Mouse (Mus musculus): ENCODE results near the gene Fgfr2. TPM values are rescaled to one million over a fixed set of nuclear protein-coding genes. Genes with fewer than 3 reads are reported as not detected.

The Fgfr2 gene
- polyA plus RNA-seq, 1 experiment, result 0.17 TPM

- no peaks in the 10 kb centered on the region for H3K36me3 ChIP-seq (ENCODE audit: control insufficient read depth, insufficient read depth)
- no peak overlapping the region for H3ac ChIP-seq (ENCODE audit: control insufficient read depth, insufficient read length)
- TF ChIP-seq TCF12 (IDR thresholded peaks at IDR 0.05; ENCODE audit: insufficient read depth, poor library complexity, severe bottlenecking), result no peak
- no peak for TF ChIP-seq POLR2AphosphoS2 (IDR thresholded peaks at IDR 0.05; ENCODE audit: insufficient read length, low read depth)
- TF ChIP-seq MAX (IDR thresholded peaks at IDR 0.05; ENCODE audit: low read depth), result no peak
- no peak for TF ChIP-seq TCF3 (IDR thresholded peaks at IDR 0.05; ENCODE audit: insufficient read length, low read depth)
- TF ChIP-seq USF1 (IDR thresholded peaks at IDR 0.05; ENCODE audit: low read depth), result no peak
- no peak for TF ChIP-seq MYOD1 (IDR thresholded peaks at IDR 0.05; ENCODE audit: control insufficient read depth in 1 of 3, insufficient read length in 2 of 3, low read depth in 2 of 3)
- TF ChIP-seq REST (IDR thresholded peaks at IDR 0.05; ENCODE audit: insufficient read depth, insufficient read length), result no peak
- no peak for TF ChIP-seq SRF (IDR thresholded peaks at IDR 0.05; ENCODE audit: control insufficient read depth, insufficient read length, low read depth)
- no peak for TF ChIP-seq MYOG (IDR thresholded peaks at IDR 0.05; ENCODE audit: control insufficient read depth in 1 of 3, insufficient read depth in 1 of 3, insufficient read length in 2 of 3, low read depth in 2 of 3)
- TF ChIP-seq CEBPB (IDR thresholded peaks at IDR 0.05; ENCODE audit: insufficient read depth, poor library complexity, severe bottlenecking), result no peak
- no peak for TF ChIP-seq POLR2A (IDR thresholded peaks at IDR 0.05; ENCODE audit: insufficient read length, low read depth)
- TF ChIP-seq E2F4 (IDR thresholded peaks at IDR 0.05; ENCODE audit: insufficient read depth), result no peak
- no peaks in the 10 kb centered on the region for H3K27me3 ChIP-seq (ENCODE audit: control insufficient read depth, insufficient read depth, insufficient read length)
- H3K79me2 ChIP-seq (ENCODE audit: control insufficient read depth, insufficient read depth), result no peaks in the 10 kb centered on the region
- no peak overlapping the region for H3K4me3 ChIP-seq
- H3K4me2 ChIP-seq (ENCODE audit: low read depth), result no peak overlapping the region
Measured at GRCm38 (mm10) chr7:130789456-130789855, 2333.7 kb downstream of the Fgfr2 start.

GRCm38 (mm10) chr7:130788950-130789349, 2334.2 kb downstream of the Fgfr2 start:
- no peak overlapping the region for H3K4me2 ChIP-seq (ENCODE audit: low read depth)
- TF ChIP-seq SRF (IDR thresholded peaks at IDR 0.05; ENCODE audit: control insufficient read depth, insufficient read length, low read depth) (no peak), CEBPB (IDR thresholded peaks at IDR 0.05; ENCODE audit: insufficient read depth, poor library complexity, severe bottlenecking) (no peak), MYOG (IDR thresholded peaks at IDR 0.05; ENCODE audit: control insufficient read depth in 1 of 3, insufficient read depth in 1 of 3, insufficient read length in 2 of 3, low read depth in 2 of 3) (no peak), MYOD1 (IDR thresholded peaks at IDR 0.05; ENCODE audit: control insufficient read depth in 1 of 3, insufficient read length in 2 of 3, low read depth in 2 of 3) (no peak), USF1 (IDR thresholded peaks at IDR 0.05; ENCODE audit: low read depth) (no peak), E2F4 (IDR thresholded peaks at IDR 0.05; ENCODE audit: insufficient read depth) (no peak), POLR2AphosphoS2 (IDR thresholded peaks at IDR 0.05; ENCODE audit: insufficient read length, low read depth) (no peak), POLR2A (IDR thresholded peaks at IDR 0.05; ENCODE audit: insufficient read length, low read depth) (no peak), TCF3 (IDR thresholded peaks at IDR 0.05; ENCODE audit: insufficient read length, low read depth) (no peak), REST (IDR thresholded peaks at IDR 0.05; ENCODE audit: insufficient read depth, insufficient read length) (no peak), MAX (IDR thresholded peaks at IDR 0.05; ENCODE audit: low read depth) (no peak), TCF12 (IDR thresholded peaks at IDR 0.05; ENCODE audit: insufficient read depth, poor library complexity, severe bottlenecking) (no peak)
- H3K36me3 ChIP-seq (ENCODE audit: control insufficient read depth, insufficient read depth), result no peaks in the 10 kb centered on the region
- H3K79me2 ChIP-seq (ENCODE audit: control insufficient read depth, insufficient read depth), result no peaks in the 10 kb centered on the region
- H3K4me3 ChIP-seq, result no peak overlapping the region
- no peaks in the 10 kb centered on the region for H3K27me3 ChIP-seq (ENCODE audit: control insufficient read depth, insufficient read depth, insufficient read length)
- no peak overlapping the region for H3ac ChIP-seq (ENCODE audit: control insufficient read depth, insufficient read length)

GRCm38 (mm10) chr7:130787537-130787936, 2335.6 kb downstream of the Fgfr2 start:
- Histone ChIP-seq H3K4me3 (no peak overlapping the region), H3ac (ENCODE audit: control insufficient read depth, insufficient read length) (no peak overlapping the region), H3K79me2 (ENCODE audit: control insufficient read depth, insufficient read depth) (no peaks in the 10 kb centered on the region), H3K36me3 (ENCODE audit: control insufficient read depth, insufficient read depth) (no peaks in the 10 kb centered on the region), H3K27me3 (ENCODE audit: control insufficient read depth, insufficient read depth, insufficient read length) (no peaks in the 10 kb centered on the region), H3K4me2 (ENCODE audit: low read depth) (no peak overlapping the region)
- no peak for TF ChIP-seq POLR2A (IDR thresholded peaks at IDR 0.05; ENCODE audit: insufficient read length, low read depth)
- no peak for TF ChIP-seq POLR2AphosphoS2 (IDR thresholded peaks at IDR 0.05; ENCODE audit: insufficient read length, low read depth)
- TF ChIP-seq REST (IDR thresholded peaks at IDR 0.05; ENCODE audit: insufficient read depth, insufficient read length), result no peak
- no peak for TF ChIP-seq SRF (IDR thresholded peaks at IDR 0.05; ENCODE audit: control insufficient read depth, insufficient read length, low read depth)
- no peak for TF ChIP-seq E2F4 (IDR thresholded peaks at IDR 0.05; ENCODE audit: insufficient read depth)
- no peak for TF ChIP-seq TCF3 (IDR thresholded peaks at IDR 0.05; ENCODE audit: insufficient read length, low read depth)

GRCm38 (mm10) chr7:130786708-130787107, 2336.4 kb downstream of the Fgfr2 start:
- Histone ChIP-seq H3K4me3 (no peak overlapping the region), H3K36me3 (ENCODE audit: control insufficient read depth, insufficient read depth) (no peaks in the 10 kb centered on the region), H3K79me2 (ENCODE audit: control insufficient read depth, insufficient read depth) (no peaks in the 10 kb centered on the region), H3ac (ENCODE audit: control insufficient read depth, insufficient read length) (no peak overlapping the region), H3K27me3 (ENCODE audit: control insufficient read depth, insufficient read depth, insufficient read length) (no peaks in the 10 kb centered on the region), H3K4me2 (ENCODE audit: low read depth) (no peak overlapping the region)
- TF ChIP-seq MYOD1 (IDR thresholded peaks at IDR 0.05; ENCODE audit: control insufficient read depth in 1 of 3, insufficient read length in 2 of 3, low read depth in 2 of 3), result no peak
- TF ChIP-seq TCF12 (IDR thresholded peaks at IDR 0.05; ENCODE audit: insufficient read depth, poor library complexity, severe bottlenecking), result no peak

GRCm38 (mm10) chr7:130785923-130786575, 2337.1 kb downstream of the Fgfr2 start:
- no peaks in the 10 kb centered on the region for H3K36me3 ChIP-seq (ENCODE audit: control insufficient read depth, insufficient read depth)
- no peaks in the 10 kb centered on the region for H3K79me2 ChIP-seq (ENCODE audit: control insufficient read depth, insufficient read depth)
- TF ChIP-seq TCF3 (IDR thresholded peaks at IDR 0.05; ENCODE audit: insufficient read length, low read depth) (no peak), POLR2A (IDR thresholded peaks at IDR 0.05; ENCODE audit: insufficient read length, low read depth) (no peak), MYOD1 (IDR thresholded peaks at IDR 0.05; ENCODE audit: control insufficient read depth in 1 of 3, insufficient read length in 2 of 3, low read depth in 2 of 3) (no peak), SRF (IDR thresholded peaks at IDR 0.05; ENCODE audit: control insufficient read depth, insufficient read length, low read depth) (no peak), CEBPB (IDR thresholded peaks at IDR 0.05; ENCODE audit: insufficient read depth, poor library complexity, severe bottlenecking) (no peak), USF1 (IDR thresholded peaks at IDR 0.05; ENCODE audit: low read depth) (no peak), E2F4 (IDR thresholded peaks at IDR 0.05; ENCODE audit: insufficient read depth) (no peak), MYOG (IDR thresholded peaks at IDR 0.05; ENCODE audit: control insufficient read depth in 1 of 3, insufficient read depth in 1 of 3, insufficient read length in 2 of 3, low read depth in 2 of 3) (no peak), TCF12 (IDR thresholded peaks at IDR 0.05; ENCODE audit: insufficient read depth, poor library complexity, severe bottlenecking) (no peak), POLR2AphosphoS2 (IDR thresholded peaks at IDR 0.05; ENCODE audit: insufficient read length, low read depth) (no peak), REST (IDR thresholded peaks at IDR 0.05; ENCODE audit: insufficient read depth, insufficient read length) (no peak), MAX (IDR thresholded peaks at IDR 0.05; ENCODE audit: low read depth) (no peak)
- no peak overlapping the region for H3K4me2 ChIP-seq (ENCODE audit: low read depth)
- H3ac ChIP-seq (ENCODE audit: control insufficient read depth, insufficient read length), result no peak overlapping the region
- no peaks in the 10 kb centered on the region for H3K27me3 ChIP-seq (ENCODE audit: control insufficient read depth, insufficient read depth, insufficient read length)
- H3K4me3 ChIP-seq, result no peak overlapping the region
